Mouse (Mus musculus) midbrain, embryonic 14.5 days (tissue): ENCODE results near the gene Vwa1. TPM values are rescaled to one million over a fixed set of nuclear protein-coding genes. Genes with fewer than 3 reads are reported as not detected.

Source experiments
- ATAC-seq: fragments of 200-750 bp; cut with Nextera tagmentation; 2 replicates; pipeline ENCODE4 v1.8.0; 2017; ENCODE audit warnings: moderate number of reproducible peaks, moderate library complexity; ENCODE audit not compliant: low FRiP score, low TSS enrichment
- DNase-seq: peaks from one replicate; pipeline ENCODE4 v3.0.0-alpha.2; 2015
- H3K27ac ChIP-seq: fragments of 300-500 bp; sonication (generic); replicated peaks from 2 replicates; pipeline ENCODE4 v1.5.1; 2014; ENCODE audit warnings: mild to moderate bottlenecking, low read depth, low read length, moderate library complexity
- H3K27me3 ChIP-seq: fragments of 300-500 bp; sonication (generic); 2 replicates; pipeline ENCODE4 v1.6.1; 2014; ENCODE audit warnings: low read length, control low read depth, mixed read lengths; ENCODE audit not compliant: control insufficient read depth, insufficient read depth
- H3K36me3 ChIP-seq: fragments of 300-500 bp; sonication (generic); 2 replicates; pipeline ENCODE4 v1.6.1; 2014; ENCODE audit warnings: low read length, control low read depth; ENCODE audit not compliant: control insufficient read depth, insufficient read depth
- H3K4me1 ChIP-seq: fragments of 300-500 bp; sonication (generic); 2 replicates; pipeline ENCODE4 v1.6.1; 2014; ENCODE audit warnings: mild to moderate bottlenecking, antibody characterized with exemption, low read length, control low read depth; ENCODE audit not compliant: control insufficient read depth, insufficient read depth
- H3K4me2 ChIP-seq: fragments of 300-500 bp; sonication (generic); 2 replicates; pipeline ENCODE4 v1.6.1; 2014; ENCODE audit warnings: mild to moderate bottlenecking, low read length, moderate library complexity
- H3K4me3 ChIP-seq: fragments of 300-500 bp; sonication (generic); replicated peaks from 2 replicates; pipeline ENCODE4 v1.5.1; 2014; ENCODE audit warnings: low read depth, low read length
- H3K9ac ChIP-seq: fragments of 300-500 bp; sonication (generic); replicated peaks from 2 replicates; pipeline ENCODE4 v1.6.1; 2014; ENCODE audit warnings: mild to moderate bottlenecking, low read length, moderate library complexity
- H3K9me3 ChIP-seq: fragments of 300-500 bp; sonication (generic); 2 replicates; pipeline ENCODE4 v1.6.1; 2016; ENCODE audit warnings: low read length, control low read depth, mixed read lengths; ENCODE audit not compliant: control insufficient read depth
- WGBS: fragments of 180-500 bp; shearing (Covaris S2); extraction: QIAGEN DNeasy Blood & Tissue Kit; methylation state at CpG from one replicate; pipeline ENCODE4 v1.1.7; 2014; 5-methylcytosine and 5-hydroxymethylcytosine counted together
- polyA plus RNA-seq: library from polyadenylated mRNA; unstranded; fragments of >200 nt; fragmentation: Nextera tagmentation; extraction: Ambion mirVana; gene quantifications from 2 replicates; pipeline ENCODE4 v1.2.1, GENCODE M21; 2014

Vwa1 gene
- polyA plus RNA-seq, 1 experiment from 2014 or later: 24.4 TPM

- H3K4me3 ChIP-seq: no peak overlapping the region
- no peaks in the 10 kb centered on the region for H3K36me3 ChIP-seq
- H3K4me2 ChIP-seq: no peak overlapping the region
- H3K4me1 ChIP-seq: peaks cover 12% of the 10 kb centered on the region; the same call in 1 of the 2 replicates
- peaks cover 24% of the 10 kb centered on the region; the same call in 1 of the 2 replicates for H3K27me3 ChIP-seq
- ATAC-seq (no peak), DNase-seq (no peak)
- WGBS: 83% methylated on average over 3 of the region's 3 CpGs
- no peak overlapping the region for H3K9ac ChIP-seq
- H3K9me3 ChIP-seq: no peaks in the 10 kb centered on the region
- 0 out of 2 replicates have a peak overlapping the region, but pooled peaks have one; percentile 13 for H3K27ac ChIP-seq
Observed at GRCm38 (mm10) chr4:155775855-155776254, 1.4 kb upstream of the Vwa1 start.

GRCm38 (mm10) chr4:155774971-155775740, 658 bp upstream of the Vwa1 start:
- no peaks in the 10 kb centered on the region for H3K9me3 ChIP-seq
- H3K4me3 ChIP-seq: peak overlapping the region; percentile 36
- peaks cover 24% of the 10 kb centered on the region; the same call in 1 of the 2 replicates for H3K27me3 ChIP-seq
- DNase-seq (peak; percentile 48), ATAC-seq (no peak)
- peak overlapping the region; percentile 52 for H3K9ac ChIP-seq
- peak overlapping the region; percentile 67 for H3K4me2 ChIP-seq
- no peaks in the 10 kb centered on the region for H3K36me3 ChIP-seq
- WGBS: 68% methylated on average over 9 of the region's 9 CpGs
- peak overlapping the region; percentile 53 for H3K27ac ChIP-seq
- peaks cover 16% of the 10 kb centered on the region; the same call in 1 of the 2 replicates for H3K4me1 ChIP-seq

GRCm38 (mm10) chr4:155773335-155774078, 991 bp downstream of the Vwa1 start:
- H3K27me3 ChIP-seq: peaks cover 24% of the 10 kb centered on the region; the same call in 1 of the 2 replicates
- DNase-seq (no peak), ATAC-seq (no peak)
- H3K4me1 ChIP-seq: peaks cover 19% of the 10 kb centered on the region; the same call in 1 of the 2 replicates
- H3K36me3 ChIP-seq: no peaks in the 10 kb centered on the region
- no peaks in the 10 kb centered on the region for H3K9me3 ChIP-seq
- H3K9ac ChIP-seq: no peak overlapping the region
- no peak overlapping the region for H3K27ac ChIP-seq
- H3K4me2 ChIP-seq: peak overlapping the region; percentile 67
- H3K4me3 ChIP-seq: peak overlapping the region; percentile 36
- 36% methylated on average over 5 of the region's 5 CpGs for WGBS

- 88% methylated on average over 13 of the region's 13 CpGs for WGBS
- Histone ChIP-seq H3K4me2 (peak overlapping the region; percentile 67; the same call in 1 of the 2 replicates), H3K9me3 (no peaks in the 10 kb centered on the region), H3K36me3 (no peaks in the 10 kb centered on the region), H3K9ac (no peak overlapping the region), H3K4me1 (peaks cover 19% of the 10 kb centered on the region; the same call in 1 of the 2 replicates), H3K27ac (no peak overlapping the region), H3K27me3 (peaks cover 24% of the 10 kb centered on the region; the same call in 1 of the 2 replicates), H3K4me3 (no peak overlapping the region)
- no peak for DNase-seq
- ATAC-seq: no peak
Observed at GRCm38 (mm10) chr4:155772786-155773185, 1.7 kb downstream of the Vwa1 start.

- H3K9ac ChIP-seq: no peak overlapping the region
- ATAC-seq (no peak), DNase-seq (no peak)
- 84% methylated on average over 2 of the region's 2 CpGs for WGBS
- no peaks in the 10 kb centered on the region for H3K36me3 ChIP-seq
- no peak overlapping the region for H3K27ac ChIP-seq
- no peak overlapping the region for H3K4me2 ChIP-seq
- H3K9me3 ChIP-seq: no peaks in the 10 kb centered on the region
- peaks cover 19% of the 10 kb centered on the region; the same call in 1 of the 2 replicates for H3K4me1 ChIP-seq
- H3K4me3 ChIP-seq: no peak overlapping the region
- H3K27me3 ChIP-seq: peaks cover 24% of the 10 kb centered on the region; the same call in 1 of the 2 replicates
Observed at GRCm38 (mm10) chr4:155771706-155772105, 2.8 kb downstream of the Vwa1 start.

- Histone ChIP-seq H3K4me2 (peak overlapping the region; percentile 73), H3K27ac (0 out of 2 replicates have a peak overlapping the region, but pooled peaks have one; percentile 20), H3K27me3 (peaks cover 23% of the 10 kb centered on the region; the same call in 1 of the 2 replicates), H3K36me3 (no peaks in the 10 kb centered on the region), H3K9me3 (no peaks in the 10 kb centered on the region), H3K4me1 (peaks cover 19% of the 10 kb centered on the region; the same call in 1 of the 2 replicates), H3K9ac (peak overlapping the region; percentile 73), H3K4me3 (peak overlapping the region; percentile 47)
- 42% methylated on average over 24 of the region's 24 CpGs for WGBS
- ATAC-seq (no peak; the same call in 1 of the 2 replicates), DNase-seq (no peak)
Observed at GRCm38 (mm10) chr4:155770626-155771025, 3.9 kb downstream of the Vwa1 start.

- Histone ChIP-seq H3K9ac (peak overlapping the region; percentile 73), H3K4me3 (peak overlapping the region; percentile 47), H3K27ac (peak overlapping the region; percentile 70), H3K4me2 (peak overlapping the region; percentile 73), H3K36me3 (no peaks in the 10 kb centered on the region), H3K9me3 (no peaks in the 10 kb centered on the region), H3K27me3 (peaks cover 19% of the 10 kb centered on the region; the same call in 1 of the 2 replicates), H3K4me1 (peaks cover 18% of the 10 kb centered on the region; the same call in 1 of the 2 replicates)
- DNase-seq: peak; percentile 94
- under 1% methylated on average over 38 of the region's 39 CpGs for WGBS
- ATAC-seq: peak; percentile 86
Observed at GRCm38 (mm10) chr4:155769880-155770512, 4.5 kb downstream of the Vwa1 start.

- Histone ChIP-seq H3K9me3 (no peaks in the 10 kb centered on the region), H3K4me3 (peak overlapping the region; percentile 47), H3K27ac (peak overlapping the region; percentile 70), H3K9ac (peak overlapping the region; percentile 73), H3K36me3 (no peaks in the 10 kb centered on the region), H3K4me1 (peaks cover 13% of the 10 kb centered on the region; the same call in 1 of the 2 replicates), H3K27me3 (peaks cover 19% of the 10 kb centered on the region; the same call in 1 of the 2 replicates), H3K4me2 (peak overlapping the region; percentile 73)
- 53% methylated on average over 5 of the region's 5 CpGs for WGBS
- no peak for DNase-seq
- ATAC-seq: no peak
Observed at GRCm38 (mm10) chr4:155769496-155769879, 5.0 kb downstream of the Vwa1 start.
